Mouse (Mus musculus) ES-Bruce4 (cell line): ENCODE measurements around the gene Lonrf2.

ENCODE experiments used
- CTCF ChIP-seq: IDR thresholded peaks from one replicate; pipeline ENCODE4 v1.8.1; 2011; ENCODE audit warnings: low read depth, low read length
- EP300 ChIP-seq: IDR thresholded peaks from 2 replicates; pipeline ENCODE4 v1.6.1; 2011; ENCODE audit warnings: low read depth, low read length; ENCODE audit not compliant: insufficient read depth
- POLR2A ChIP-seq: IDR thresholded peaks from one replicate; pipeline ENCODE4 v1.8.1; 2011; ENCODE audit warnings: low read length; ENCODE audit not compliant: insufficient read depth

DNA sequence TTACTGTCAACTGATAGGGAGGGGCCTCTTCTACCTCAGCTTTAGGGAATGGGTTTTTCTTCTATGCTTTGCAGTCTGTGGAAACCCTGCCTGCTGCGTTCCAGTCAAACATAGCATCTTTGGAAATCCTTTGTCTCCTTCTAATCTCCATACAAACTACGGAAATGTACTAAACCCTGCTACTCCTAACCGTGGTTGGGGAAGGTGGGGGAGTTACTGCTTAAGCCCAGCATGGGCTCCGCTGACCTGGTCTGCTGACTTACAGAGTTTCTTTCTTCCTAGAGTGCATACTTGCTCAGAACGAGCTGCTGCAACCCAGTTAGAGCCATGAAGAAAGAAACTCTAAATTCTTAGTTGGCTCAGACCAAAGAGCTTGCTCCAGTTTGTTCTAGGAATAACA, 41.0 kb downstream of the Lonrf2 start:
- TF ChIP-seq EP300 (no peak), CTCF (no peak), POLR2A (no peak)
